Comparison of ENCODE assay signal across 18 mouse cellular contexts in genomic region chr17:25257804-25258261, GRCm38 (mm10). TPM values are rescaled to one million over a fixed set of nuclear protein-coding genes. Genes with fewer than 3 reads are reported as not detected.
A peak's percentile ranks its signal among the peaks of the same experiment; 100 is the strongest.
DNase-seq lines count a peak whose midpoint lies in the region; ATAC-seq and TF ChIP-seq lines count a peak whose summit lies in the region.
"Had no signal": no experiment of that assay in that cellular context is flagged by ENCODE, and none has a peak within 500 bp of the region (broad histone marks: within the 10 kb centered on the region; RNA-seq: fewer than 3 reads in every experiment).

No protein-coding gene starts in this region.

- peaks cover 23% of the 10 kb centered on the region for H3K27me3 ChIP-seq in midbrain, embryonic 13.5 days
- H3K27me3 ChIP-seq in midbrain, embryonic 15.5 days (replicated peaks), result peaks cover 11% of the 10 kb centered on the region; the same call in 1 of the 2 replicates
- H3K27me3 ChIP-seq in CH12.LX (replicated peaks), result peaks cover 6% of the 10 kb centered on the region

- peak overlapping the region; percentile 19; the same call in 1 of the 2 replicates for H3K27ac ChIP-seq in midbrain, embryonic 13.5 days
- H3K27ac ChIP-seq in midbrain, embryonic 15.5 days, result no peak overlapping the region
- no peak overlapping the region for H3K27ac ChIP-seq in CH12.LX (ENCODE audit: insufficient read depth, low read depth)
- H3K27ac ChIP-seq in brown adipose tissue, adult 24 weeks (replicated peaks; ENCODE audit: low read depth, low read length), result peak overlapping the region; percentile 10; the same call in 1 of the 2 replicates
- H3K27ac ChIP-seq: forebrain, embryonic 10.5 days; heart, embryonic 13.5 days had no signal

- peaks cover 25% of the 10 kb centered on the region for H3K36me3 ChIP-seq in midbrain, embryonic 13.5 days
- peaks cover 9% of the 10 kb centered on the region for H3K36me3 ChIP-seq in midbrain, embryonic 15.5 days (replicated peaks)
- peaks cover 25 to 40% of the 10 kb centered on the region in 2 experiments for H3K36me3 ChIP-seq in CH12.LX (replicated peaks in 1 of 2; ENCODE audit: control insufficient read depth in 1 of 2, insufficient read depth in 1 of 2, low read length in 1 of 2)

- no peak overlapping the region for H3K9ac ChIP-seq in midbrain, embryonic 13.5 days (replicated peaks)
- H3K9ac ChIP-seq in midbrain, embryonic 15.5 days, result no peak overlapping the region
- H3K9ac ChIP-seq in CH12.LX (ENCODE audit: insufficient read depth, low read depth), result no peak overlapping the region
- H3K9ac ChIP-seq: heart, embryonic 13.5 days; limb, embryonic 13.5 days had no signal

- H3K9me3 ChIP-seq in midbrain, embryonic 13.5 days, result no peaks in the 10 kb centered on the region
- H3K9me3 ChIP-seq in midbrain, embryonic 15.5 days, result no peaks in the 10 kb centered on the region
- H3K9me3 ChIP-seq in CH12.LX (replicated peaks; ENCODE audit: low read length), result no peaks in the 10 kb centered on the region
- H3K9me3 ChIP-seq: forebrain, embryonic 10.5 days; heart, embryonic 13.5 days; limb, embryonic 13.5 days had no signal

- WGBS in midbrain, embryonic 13.5 days, result 60% methylated on average over 6 of the region's 6 CpGs
- WGBS in midbrain, embryonic 15.5 days, result 48% methylated on average over 6 of the region's 6 CpGs

- ATAC-seq in midbrain, embryonic 13.5 days, result no peak
- no peak for ATAC-seq in midbrain, embryonic 15.5 days (replicated peaks)
- ATAC-seq: intestine, postnatal 0 days had no signal

- no peaks in the 10 kb centered on the region for H3K79me2 ChIP-seq in CH12.LX (replicated peaks; ENCODE audit: control insufficient read depth, extremely low read depth, insufficient read depth, poor library complexity, severe bottlenecking)

- intact Hi-C loops in left cerebral cortex, postnatal 10 days (cut with DNase I), result no loop called here

- no peak overlapping the region for H3K4me3 ChIP-seq in midbrain, embryonic 13.5 days (replicated peaks)
- H3K4me3 ChIP-seq in midbrain, embryonic 15.5 days, result no peak overlapping the region
- H3K4me3 ChIP-seq in CH12.LX (replicated peaks in 1 of 3; ENCODE audit: low read depth in 2 of 3, low read length in 2 of 3, poor library complexity in 1 of 3), result no peak overlapping the region
- H3K4me3 ChIP-seq in brown adipose tissue, adult 24 weeks (ENCODE audit: insufficient read depth, low read depth, low read length), result no peak overlapping the region
- H3K4me3 ChIP-seq: forebrain, embryonic 10.5 days; heart, embryonic 13.5 days; limb, embryonic 13.5 days had no signal

- peaks cover 45% of the 10 kb centered on the region for H3K4me1 ChIP-seq in midbrain, embryonic 13.5 days (replicated peaks)
- peaks cover 41% of the 10 kb centered on the region for H3K4me1 ChIP-seq in midbrain, embryonic 15.5 days
- peaks cover 4 to 20% of the 10 kb centered on the region in 2 experiments; a peak in 3 of 4 replicates for H3K4me1 ChIP-seq in CH12.LX (ENCODE audit: control insufficient read depth in 1 of 2, insufficient read depth in 2 of 2)
- no peaks in the 10 kb centered on the region for H3K4me1 ChIP-seq in brown adipose tissue, adult 24 weeks (ENCODE audit: control insufficient read depth, insufficient read depth, insufficient read length, low read length)

- TF ChIP-seq POLR2A in CH12.LX (IDR thresholded peaks at IDR 0.05; ENCODE audit: low read depth, low read length), result no peak

- DNase-seq in CH12.LX (ENCODE audit: extremely low read depth), result peak; percentile 59
- peak; percentile 88 for DNase-seq in thymus, postnatal 0 days (ENCODE audit: low spot score)
- no peak for DNase-seq in right cerebral cortex, adult 18-20 months
- DNase-seq in left cerebral cortex, postnatal 10 days (ENCODE audit: extremely low spot score in 1 of 2, low spot score in 2 of 2), result no peak
- DNase-seq: adrenal gland, postnatal 36 days; cerebellum, adult 9-10 months; gastrocnemius, postnatal 10 days; lung, postnatal 4 days; right cerebral cortex, postnatal 4 days had no signal

- in situ Hi-C loops in CH12.LX (cut with MboI; ENCODE audit: low pct_ligation_motif_present, low pct_unique_long_range_greater_than_20kb, low sequenced_read_pairs), result no loop called here

- no peak for TF ChIP-seq CTCF in CH12.LX (conservative IDR thresholded peaks at IDR 0.05 in 1 of 2, IDR thresholded peaks at IDR 0.05 in 1 of 2; ENCODE audit: low read depth in 2 of 2, low read length in 2 of 2)

- dilution Hi-C loops in CH12.LX (cut with MboI; ENCODE audit: extremely low pct_ligation_motif_present, extremely low pct_unique_long_range_greater_than_20kb, low sequenced_read_pairs), result no loop called here

- no peak for TF ChIP-seq EP300 in CH12.LX (IDR thresholded peaks at IDR 0.05; ENCODE audit: low read length)

- no peak for TF ChIP-seq RAD21 in CH12.LX (IDR thresholded peaks at IDR 0.05; ENCODE audit: low read depth, low read length)

- H3K4me2 ChIP-seq in midbrain, embryonic 13.5 days (replicated peaks), result no peak overlapping the region
- H3K4me2 ChIP-seq in midbrain, embryonic 15.5 days, result no peak overlapping the region
- H3K4me2 ChIP-seq in CH12.LX (ENCODE audit: insufficient read depth, low read depth, poor library complexity, severe bottlenecking), result no peak overlapping the region
- H3K4me2 ChIP-seq: heart, embryonic 13.5 days; limb, embryonic 13.5 days had no signal

TF ChIP-seq in CH12.LX, 34 proteins besides CTCF, POLR2A, EP300 and RAD21:
- TF ChIP-seq USF1 (IDR thresholded peaks at IDR 0.05; ENCODE audit: low read depth, low read length), result no peak

RNA-seq across cellular contexts. Expression of gene Baiap3, which starts 1.7 kb away (rescaled TPM):
- polyA plus RNA-seq in midbrain, embryonic 13.5 days (2015; fragmentation: Nextera tagmentation; extraction: Ambion mirVana), result 8.7 and 9.2 TPM in 2 replicates
- 26.8 and 30.3 TPM in 2 replicates for polyA plus RNA-seq in midbrain, embryonic 15.5 days (2015; fragmentation: Nextera tagmentation; extraction: Ambion mirVana)
- total RNA-seq in CH12.LX (2012; rRNA removed) (0.08 and 0.21 TPM in 2 replicates), CH12.LX (2014; rRNA removed) (not detected in 2 replicates)
- 0.19 and 0.25 TPM in 2 replicates for polyA plus RNA-seq in CH12.LX (2012; ENCODE audit: insufficient read length, low read depth)
- 1.1 and 2.9 TPM in 2 replicates for polyA plus RNA-seq in brown adipose tissue, adult 24 weeks (2012; ENCODE audit: insufficient read depth, insufficient read length, missing spikeins)
- 28.9 and 32.5 TPM in 2 replicates for polyA plus RNA-seq in thymus, postnatal 0 days (2015; fragmentation: Nextera tagmentation; extraction: Ambion mirVana)
- total RNA-seq in left cerebral cortex, postnatal 10 days (2021), result 10 to 100 TPM; 17.4 to 35.0 TPM

RNA-seq across cellular contexts. Expression of gene Ube2i, which starts 16.6 kb away (rescaled TPM):
- polyA plus RNA-seq in midbrain, embryonic 13.5 days (2015; fragmentation: Nextera tagmentation; extraction: Ambion mirVana), result 672 and 679 TPM in 2 replicates
- 503 and 512 TPM in 2 replicates for polyA plus RNA-seq in midbrain, embryonic 15.5 days (2015; fragmentation: Nextera tagmentation; extraction: Ambion mirVana)
- total RNA-seq in CH12.LX (2012; rRNA removed) (356 and 455 TPM in 2 replicates), CH12.LX (2014; rRNA removed) (731 and 764 TPM in 2 replicates)
- polyA plus RNA-seq in CH12.LX (2012; ENCODE audit: insufficient read length, low read depth), result 417 and 578 TPM in 2 replicates
- 56.0 and 66.5 TPM in 2 replicates for polyA plus RNA-seq in brown adipose tissue, adult 24 weeks (2012; ENCODE audit: insufficient read depth, insufficient read length, missing spikeins)
- 772 and 787 TPM in 2 replicates for polyA plus RNA-seq in thymus, postnatal 0 days (2015; fragmentation: Nextera tagmentation; extraction: Ambion mirVana)
- 100 to 1,000 TPM; 225 to 230 TPM for total RNA-seq in left cerebral cortex, postnatal 10 days (2021)

RNA-seq across cellular contexts. Expression of gene Tsr3, which starts 17.9 kb away (rescaled TPM):
- polyA plus RNA-seq in midbrain, embryonic 13.5 days (2015; fragmentation: Nextera tagmentation; extraction: Ambion mirVana), result 61.1 and 63.1 TPM in 2 replicates
- 62.7 and 62.9 TPM in 2 replicates for polyA plus RNA-seq in midbrain, embryonic 15.5 days (2015; fragmentation: Nextera tagmentation; extraction: Ambion mirVana)
- total RNA-seq in CH12.LX (2012; rRNA removed) (38.7 and 40.0 TPM in 2 replicates), CH12.LX (2014; rRNA removed) (38.3 and 40.8 TPM in 2 replicates)
- 42.3 and 52.8 TPM in 2 replicates for polyA plus RNA-seq in CH12.LX (2012; ENCODE audit: insufficient read length, low read depth)
- 9.9 and 13.1 TPM in 2 replicates for polyA plus RNA-seq in brown adipose tissue, adult 24 weeks (2012; ENCODE audit: insufficient read depth, insufficient read length, missing spikeins)
- 73.5 and 74.0 TPM in 2 replicates for polyA plus RNA-seq in thymus, postnatal 0 days (2015; fragmentation: Nextera tagmentation; extraction: Ambion mirVana)
- total RNA-seq in left cerebral cortex, postnatal 10 days (2021), result 10 to 100 TPM; 28.6 to 30.3 TPM

RNA-seq across cellular contexts. Expression of gene Gnptg, which starts 17.9 kb away (rescaled TPM):
- 86.0 and 90.4 TPM in 2 replicates for polyA plus RNA-seq in midbrain, embryonic 13.5 days (2015; fragmentation: Nextera tagmentation; extraction: Ambion mirVana)
- 96.0 and 108 TPM in 2 replicates for polyA plus RNA-seq in midbrain, embryonic 15.5 days (2015; fragmentation: Nextera tagmentation; extraction: Ambion mirVana)
- 24.0 and 27.0 TPM in 2 replicates for total RNA-seq in CH12.LX (2012; rRNA removed)
- total RNA-seq in CH12.LX (2014; rRNA removed), result 20.7 and 22.1 TPM in 2 replicates
- 24.5 and 28.0 TPM in 2 replicates for polyA plus RNA-seq in CH12.LX (2012; ENCODE audit: insufficient read length, low read depth)
- polyA plus RNA-seq in brown adipose tissue, adult 24 weeks (2012; ENCODE audit: insufficient read depth, insufficient read length, missing spikeins), result 27.6 and 32.7 TPM in 2 replicates
- polyA plus RNA-seq in thymus, postnatal 0 days (2015; fragmentation: Nextera tagmentation; extraction: Ambion mirVana), result 60.4 and 61.6 TPM in 2 replicates
- total RNA-seq in left cerebral cortex, postnatal 10 days (2021), result 10 to 100 TPM; 60.4 to 67.4 TPM

RNA-seq across cellular contexts. Expression of gene Prss34, which starts 40.4 kb away (rescaled TPM):
- not detected in 2 replicates for polyA plus RNA-seq in midbrain, embryonic 13.5 days (2015; fragmentation: Nextera tagmentation; extraction: Ambion mirVana)
- polyA plus RNA-seq in midbrain, embryonic 15.5 days (2015; fragmentation: Nextera tagmentation; extraction: Ambion mirVana), result 0.23 TPM in 1 of 2 replicates, not detected in the other
- total RNA-seq in CH12.LX (2012; rRNA removed) (0.34 TPM in 1 of 2 replicates, not detected in the other), CH12.LX (2014; rRNA removed) (not detected in 2 replicates)
- polyA plus RNA-seq in CH12.LX (2012; ENCODE audit: insufficient read length, low read depth), result not detected in 2 replicates
- not detected in 2 replicates for polyA plus RNA-seq in brown adipose tissue, adult 24 weeks (2012; ENCODE audit: insufficient read depth, insufficient read length, missing spikeins)
- 1.2 and 2.1 TPM in 2 replicates for polyA plus RNA-seq in thymus, postnatal 0 days (2015; fragmentation: Nextera tagmentation; extraction: Ambion mirVana)
- total RNA-seq in left cerebral cortex, postnatal 10 days (2021), result not detected
- total RNA-seq: layer of hippocampus, adult 8-10 months had no signal
- polyA plus RNA-seq: forebrain, embryonic 10.5 days; neural tube, embryonic 14.5 days had no signal

Comparison
In these comparisons a context has a peak if more than half of its experiments do, and no peak if none do; other contexts are left out.
1. H3K27ac ChIP-seq: peak in midbrain, embryonic 13.5 days (single experiment) and brown adipose tissue, adult 24 weeks (single experiment); none in midbrain, embryonic 15.5 days (single experiment) and CH12.LX (single experiment).
2. DNase-seq: peak in CH12.LX (single experiment) and thymus, postnatal 0 days (single experiment); none in right cerebral cortex, adult 18-20 months (single experiment) and left cerebral cortex, postnatal 10 days (0 of 2).